Mouse (Mus musculus): ENCODE results near the gene Trmt1l.

The Trmt1l gene

GRCm38 (mm10) chr1:151494711-151495110 is 66.4 kb downstream of the Trmt1l start:
- DNase-seq (ENCODE audit: low read depth, low spot score): no peak

- DNase-seq (ENCODE audit: low read depth, low spot score): no peak
Observed at GRCm38 (mm10) chr1:151495635-151496285, 67.4 kb downstream of the Trmt1l start.

DNA sequence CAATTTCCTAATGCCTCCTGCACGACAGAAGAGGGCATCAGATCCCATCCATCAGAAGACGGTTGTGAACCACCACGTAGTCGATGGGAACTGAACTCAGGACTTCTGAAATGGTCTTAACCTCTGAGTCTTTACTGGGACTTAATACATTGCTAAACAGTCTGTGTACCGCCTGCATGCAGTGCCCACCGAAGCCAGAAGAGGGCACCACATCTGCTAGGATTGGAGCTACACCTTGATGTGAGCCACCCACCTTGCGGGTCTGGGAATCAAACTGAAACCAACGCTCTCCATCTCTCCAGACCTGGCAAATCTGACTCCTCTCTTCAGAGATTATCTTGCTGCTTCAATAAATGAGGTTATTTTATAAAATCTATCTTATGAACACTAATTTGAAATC is 68.7 kb downstream of the Trmt1l start:
- peak; percentile 87 for DNase-seq (ENCODE audit: low read depth, low spot score)

DNA sequence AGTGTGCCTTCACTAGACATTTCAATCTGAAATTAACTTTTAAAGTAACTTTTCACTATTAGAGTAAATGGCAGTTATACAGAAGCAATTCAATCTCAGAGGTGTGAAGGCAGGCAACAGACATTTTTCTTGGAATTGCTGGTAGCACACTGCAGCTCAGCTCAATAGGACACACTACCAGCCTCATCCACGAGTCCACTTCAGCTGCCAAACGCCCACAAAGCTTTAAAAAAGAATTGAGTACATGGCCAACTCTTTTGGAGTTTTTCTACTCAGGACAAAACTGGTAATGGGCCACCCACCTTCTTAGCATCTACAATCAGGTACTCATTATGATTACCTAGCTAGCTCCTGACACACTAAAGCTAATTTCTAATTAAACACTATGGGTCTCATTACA is 69.6 kb downstream of the Trmt1l start:
- DNase-seq (ENCODE audit: low read depth, low spot score): no peak

GRCm38 (mm10) chr1:151498381-151498780 is 70.0 kb downstream of the Trmt1l start:
- DNase-seq (ENCODE audit: low read depth, low spot score): no peak

GRCm38 (mm10) chr1:151499815-151500501 is 71.6 kb downstream of the Trmt1l start:
- peak; percentile 63 for DNase-seq (ENCODE audit: low read depth, low spot score)

- peak; percentile 91 for DNase-seq (ENCODE audit: low read depth, low spot score)
Observed at GRCm38 (mm10) chr1:151500531-151501361, 72.4 kb downstream of the Trmt1l start, which contains the start of gene Rnf2. Rnf2 (minus strand) TSS chr1:151500955.
